Mouse (Mus musculus): ENCODE data around the gene Fam184a.

- TF ChIP-seq MYOG (IDR thresholded peaks at IDR 0.05; ENCODE audit: control insufficient read depth, extremely low read depth, insufficient read length) (no peak), CTCF (IDR thresholded peaks at IDR 0.05; ENCODE audit: control insufficient read depth, insufficient read depth, insufficient read length) (no peak), CEBPB (IDR thresholded peaks at IDR 0.05; ENCODE audit: low read depth) (no peak), MAX (IDR thresholded peaks at IDR 0.05) (no peak), USF1 (IDR thresholded peaks at IDR 0.05; ENCODE audit: low read depth) (no peak), MYOD1 (IDR thresholded peaks at IDR 0.05; ENCODE audit: control insufficient read depth, insufficient read length, low read depth) (no peak)
These were observed 10.9 kb downstream of the Fam184a start for GRCm38 (mm10) chr10:53740014-53740413.

Data from C2C12 (cell line).